Mouse (Mus musculus) ES-Bruce4 (cell line): ENCODE data around the gene Bid.

Experiments used
- CTCF ChIP-seq: IDR thresholded peaks from one replicate; pipeline ENCODE4 v1.8.1; 2011; ENCODE audit warnings: low read depth, low read length
- EP300 ChIP-seq: IDR thresholded peaks from 2 replicates; pipeline ENCODE4 v1.6.1; 2011; ENCODE audit warnings: low read depth, low read length; ENCODE audit not compliant: insufficient read depth
- POLR2A ChIP-seq: IDR thresholded peaks from one replicate; pipeline ENCODE4 v1.8.1; 2011; ENCODE audit warnings: low read length; ENCODE audit not compliant: insufficient read depth

- no peak for TF ChIP-seq CTCF
- no peak for TF ChIP-seq POLR2A
- TF ChIP-seq EP300, result no peak
Measured at GRCm38 (mm10) chr6:120955215-120955614, 38.6 kb upstream of the Bid start.
